Mouse (Mus musculus) midbrain, embryonic 14.5 days (tissue): ENCODE data around the gene Dip2b. TPM values are rescaled to one million over a fixed set of nuclear protein-coding genes. Genes with fewer than 3 reads are reported as not detected.

ENCODE experiments used
- ATAC-seq: fragments of 200-750 bp; cut with Nextera tagmentation; 2 replicates; pipeline ENCODE4 v1.8.0; 2017; ENCODE audit warnings: moderate number of reproducible peaks, moderate library complexity; ENCODE audit not compliant: low FRiP score, low TSS enrichment
- DNase-seq: peaks from one replicate; pipeline ENCODE4 v3.0.0-alpha.2; 2015
- H3K27ac ChIP-seq: fragments of 300-500 bp; sonication (generic); replicated peaks from 2 replicates; pipeline ENCODE4 v1.5.1; 2014; ENCODE audit warnings: mild to moderate bottlenecking, low read depth, low read length, moderate library complexity
- H3K27me3 ChIP-seq: fragments of 300-500 bp; sonication (generic); 2 replicates; pipeline ENCODE4 v1.6.1; 2014; ENCODE audit warnings: low read length, control low read depth, mixed read lengths; ENCODE audit not compliant: control insufficient read depth, insufficient read depth
- H3K36me3 ChIP-seq: fragments of 300-500 bp; sonication (generic); 2 replicates; pipeline ENCODE4 v1.6.1; 2014; ENCODE audit warnings: low read length, control low read depth; ENCODE audit not compliant: control insufficient read depth, insufficient read depth
- H3K4me1 ChIP-seq: fragments of 300-500 bp; sonication (generic); 2 replicates; pipeline ENCODE4 v1.6.1; 2014; ENCODE audit warnings: mild to moderate bottlenecking, antibody characterized with exemption, low read length, control low read depth; ENCODE audit not compliant: control insufficient read depth, insufficient read depth
- H3K4me2 ChIP-seq: fragments of 300-500 bp; sonication (generic); 2 replicates; pipeline ENCODE4 v1.6.1; 2014; ENCODE audit warnings: mild to moderate bottlenecking, low read length, moderate library complexity
- H3K4me3 ChIP-seq: fragments of 300-500 bp; sonication (generic); replicated peaks from 2 replicates; pipeline ENCODE4 v1.5.1; 2014; ENCODE audit warnings: low read depth, low read length
- H3K9ac ChIP-seq: fragments of 300-500 bp; sonication (generic); replicated peaks from 2 replicates; pipeline ENCODE4 v1.6.1; 2014; ENCODE audit warnings: mild to moderate bottlenecking, low read length, moderate library complexity
- H3K9me3 ChIP-seq: fragments of 300-500 bp; sonication (generic); 2 replicates; pipeline ENCODE4 v1.6.1; 2016; ENCODE audit warnings: low read length, control low read depth, mixed read lengths; ENCODE audit not compliant: control insufficient read depth
- WGBS: fragments of 180-500 bp; shearing (Covaris S2); extraction: QIAGEN DNeasy Blood & Tissue Kit; methylation state at CpG from one replicate; pipeline ENCODE4 v1.1.7; 2014; 5-methylcytosine and 5-hydroxymethylcytosine counted together
- polyA plus RNA-seq: library from polyadenylated mRNA; unstranded; fragments of >200 nt; fragmentation: Nextera tagmentation; extraction: Ambion mirVana; gene quantifications from 2 replicates; pipeline ENCODE4 v1.2.1, GENCODE M21; 2014

Dip2b gene
- 30.1 and 31.1 TPM in 2 replicates for polyA plus RNA-seq

GRCm38 (mm10) chr15:100038470-100038971 lies at the start of gene Dip2b:
Gene Dip2b (plus strand): TSS chr15:100038664.
- Histone ChIP-seq H3K9ac (peak within 1 kb of the TSS; percentile 98), H3K4me1 (peaks cover 24% of the 10 kb centered on the region), H3K4me3 (peak within 1 kb of the TSS; percentile 89), H3K27ac (peak within 1 kb of the TSS; percentile 99), H3K9me3 (no peaks in the 10 kb centered on the region), H3K36me3 (no peaks in the 10 kb centered on the region), H3K27me3 (no peaks in the 10 kb centered on the region), H3K4me2 (peak within 1 kb of the TSS; percentile 56)
- peak; percentile 99 for DNase-seq
- under 1% methylated on average over 68 of the region's 68 CpGs for WGBS
- peak; percentile 91 for ATAC-seq

- Histone ChIP-seq H3K36me3 (peaks cover 61% of the 10 kb centered on the region), H3K27me3 (no peaks in the 10 kb centered on the region), H3K27ac (no peak overlapping the region), H3K9me3 (no peaks in the 10 kb centered on the region), H3K9ac (no peak overlapping the region), H3K4me3 (no peak overlapping the region), H3K4me1 (no peaks in the 10 kb centered on the region), H3K4me2 (no peak overlapping the region)
- no peak for ATAC-seq
- WGBS = 96% methylated on average over 1 of the region's 1 CpGs
- no peak for DNase-seq
Observed at GRCm38 (mm10) chr15:99993100-99993499, 45.4 kb upstream of the Dip2b start.

GRCm38 (mm10) chr15:99997114-99997804 lies 41.2 kb upstream of the Dip2b start:
- no peak overlapping the region for H3K27ac ChIP-seq
- peaks cover 61% of the 10 kb centered on the region for H3K36me3 ChIP-seq
- no peaks in the 10 kb centered on the region for H3K4me1 ChIP-seq
- WGBS = 94% methylated on average over 6 of the region's 6 CpGs
- ATAC-seq = no peak
- H3K9ac ChIP-seq = no peak overlapping the region
- H3K4me3 ChIP-seq = no peak overlapping the region
- no peaks in the 10 kb centered on the region for H3K9me3 ChIP-seq
- H3K27me3 ChIP-seq = no peaks in the 10 kb centered on the region
- no peak for DNase-seq
- H3K4me2 ChIP-seq = no peak overlapping the region

GRCm38 (mm10) chr15:99999390-99999789 lies 39.1 kb upstream of the Dip2b start:
- ATAC-seq (no peak), DNase-seq (no peak)
- H3K9ac ChIP-seq = no peak overlapping the region
- no peaks in the 10 kb centered on the region for H3K9me3 ChIP-seq
- H3K4me3 ChIP-seq = no peak overlapping the region
- no peak overlapping the region for H3K27ac ChIP-seq
- H3K27me3 ChIP-seq = no peaks in the 10 kb centered on the region
- H3K4me1 ChIP-seq = no peaks in the 10 kb centered on the region
- 98% methylated on average over 1 of the region's 1 CpGs for WGBS
- H3K36me3 ChIP-seq = peaks cover 68% of the 10 kb centered on the region
- no peak overlapping the region for H3K4me2 ChIP-seq

- ATAC-seq = no peak
- no peak overlapping the region for H3K4me3 ChIP-seq
- no peak overlapping the region for H3K27ac ChIP-seq
- DNase-seq = no peak
- no peaks in the 10 kb centered on the region for H3K27me3 ChIP-seq
- no peak overlapping the region for H3K9ac ChIP-seq
- no peaks in the 10 kb centered on the region for H3K4me1 ChIP-seq
- H3K36me3 ChIP-seq = peaks cover 76% of the 10 kb centered on the region
- no peaks in the 10 kb centered on the region for H3K9me3 ChIP-seq
- 91% methylated on average over 7 of the region's 7 CpGs for WGBS
- no peak overlapping the region for H3K4me2 ChIP-seq
Observed at GRCm38 (mm10) chr15:100004677-100005273, 33.7 kb upstream of the Dip2b start.

- Histone ChIP-seq H3K36me3 (peaks cover 77% of the 10 kb centered on the region), H3K9ac (no peak overlapping the region), H3K4me3 (no peak overlapping the region), H3K27ac (no peak overlapping the region), H3K4me2 (no peak overlapping the region), H3K27me3 (no peaks in the 10 kb centered on the region), H3K9me3 (no peaks in the 10 kb centered on the region), H3K4me1 (no peaks in the 10 kb centered on the region)
- no peak for ATAC-seq
- no peak for DNase-seq
Observed at GRCm38 (mm10) chr15:100006180-100006579, 32.3 kb upstream of the Dip2b start.

GRCm38 (mm10) chr15:100018280-100018899 lies 20.1 kb upstream of the Dip2b start:
- 68% methylated on average over 6 of the region's 6 CpGs for WGBS
- no peak for DNase-seq
- Histone ChIP-seq H3K27ac (no peak overlapping the region), H3K9ac (no peak overlapping the region), H3K4me3 (no peak overlapping the region), H3K27me3 (no peaks in the 10 kb centered on the region), H3K4me1 (no peaks in the 10 kb centered on the region), H3K4me2 (no peak overlapping the region), H3K36me3 (peaks cover 5% of the 10 kb centered on the region), H3K9me3 (no peaks in the 10 kb centered on the region)
- no peak for ATAC-seq

- Histone ChIP-seq H3K27ac (no peak overlapping the region), H3K4me1 (no peaks in the 10 kb centered on the region), H3K4me2 (no peak overlapping the region), H3K9me3 (no peaks in the 10 kb centered on the region), H3K27me3 (no peaks in the 10 kb centered on the region), H3K9ac (no peak overlapping the region), H3K4me3 (no peak overlapping the region), H3K36me3 (no peaks in the 10 kb centered on the region)
- DNase-seq = no peak
- no peak for ATAC-seq
- 91% methylated on average over 1 of the region's 1 CpGs for WGBS
Observed at GRCm38 (mm10) chr15:100021175-100021574, 17.3 kb upstream of the Dip2b start.
